Mouse (Mus musculus): Measurements from ENCODE around the gene Slc39a1. TPM values are rescaled to one million over a fixed set of nuclear protein-coding genes. Genes with fewer than 3 reads are reported as not detected.

Slc39a1 gene
- total RNA-seq, 2 experiments from 2014 or later: 38.9 to 40.7 TPM

DNA sequence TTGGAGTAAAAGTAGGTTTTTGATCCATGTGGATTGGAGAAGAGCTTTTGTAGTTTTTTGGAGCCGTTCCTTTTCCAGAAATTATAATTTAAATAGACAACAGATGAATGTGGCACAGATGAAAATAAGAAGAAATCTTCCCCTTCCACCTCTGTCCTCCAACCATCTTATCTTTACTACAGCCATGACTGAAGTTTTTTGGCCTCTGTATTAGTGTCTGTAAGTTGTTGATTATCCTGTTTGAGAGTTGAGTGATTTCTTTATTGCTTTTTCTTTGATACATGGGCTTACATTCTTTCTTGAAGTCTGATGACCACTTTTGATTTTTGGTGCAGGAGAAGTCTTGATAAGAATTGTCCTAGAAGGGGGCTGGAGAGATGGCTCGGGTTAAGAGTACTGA is 46.7 kb downstream of the Slc39a1 start:
- DNase-seq (ENCODE audit: low spot score): no peak

Small RNAs within 50 kb of the gene (microRNA-seq; reads per million reads assigned to microRNA genes)
- 1.4 reads per million for gene Mir7012

Other genes with a start within 250 kb of the Slc39a1 start
- gene Hax1, start 249.4 kb upstream of the Slc39a1 start, total RNA-seq (2021): 10 to 100 TPM; 47.8 to 58.0 TPM
- gene 4933434E20Rik, start 196.5 kb upstream of the Slc39a1 start, total RNA-seq (2021): 10 to 100 TPM; 91.6 to 99.3 TPM
- gene Ubap2l, start 195.5 kb upstream of the Slc39a1 start, total RNA-seq (2021): 10 to 100 TPM; 93.9 to 95.4 TPM
- 100 to 1,000 TPM; 579 to 626 TPM for gene Tpm3, start 175.5 kb upstream of the Slc39a1 start, total RNA-seq (2021)
- under 1 TPM in 1 of 2 experiments, not detected in 1; 0.05 TPM for gene Nup210l, start 144.0 kb upstream of the Slc39a1 start, total RNA-seq (2021)
- gene Rps27, start 34.5 kb upstream of the Slc39a1 start, total RNA-seq (2021): 1,000 to 10,000 TPM; 1,075 to 1,237 TPM
- gene Rab13, start 34.5 kb upstream of the Slc39a1 start, total RNA-seq (2021): 1 to 10 TPM; 6.1 to 9.6 TPM
- gene Jtb, start 16.6 kb upstream of the Slc39a1 start, total RNA-seq (2021): 10 to 100 TPM; 73.7 to 75.0 TPM
- not detected for gene Creb3l4, start 4.7 kb upstream of the Slc39a1 start, total RNA-seq (2021)
- gene Crtc2, start 6.0 kb downstream of the Slc39a1 start, total RNA-seq (2021): 10 to 100 TPM; 13.7 to 16.2 TPM
- gene Dennd4b, start 17.0 kb downstream of the Slc39a1 start, total RNA-seq (2021): 10 to 100 TPM; 81.1 to 81.6 TPM
- gene Gatad2b, start 45.0 kb downstream of the Slc39a1 start, total RNA-seq (2021): 10 to 100 TPM; 58.3 to 59.4 TPM
- 1 to 10 TPM; 1.0 to 1.1 TPM for gene Slc27a3, start 141.8 kb downstream of the Slc39a1 start, total RNA-seq (2021)
- 10 to 100 TPM; 13.6 to 16.1 TPM for gene Ints3, start 185.4 kb downstream of the Slc39a1 start, total RNA-seq (2021)
- gene Npr1, start 217.7 kb downstream of the Slc39a1 start, total RNA-seq (2021): 1 to 10 TPM; 6.0 to 7.1 TPM
- gene Ilf2, start 228.0 kb downstream of the Slc39a1 start, total RNA-seq (2021): 10 to 100 TPM; 25.2 to 26.7 TPM
- 10 to 100 TPM; 78.8 to 79.5 TPM for gene Snapin, start 242.9 kb downstream of the Slc39a1 start, total RNA-seq (2021)

All from gastrocnemius, adult 18-20 months (tissue).